Mouse (Mus musculus) heart, postnatal 0 days (tissue): Measurements from ENCODE around the gene Nrg4. TPM values are rescaled to one million over a fixed set of nuclear protein-coding genes. Genes with fewer than 3 reads are reported as not detected.
"Not testable (repeated sequence)": the region's sequence is repeated elsewhere in the genome, so short reads cannot be mapped to it uniquely, and the experiment has no call there.

Source experiments
- ATAC-seq: fragments of 200-750 bp; cut with Nextera tagmentation; 2 replicates; pipeline ENCODE4 v1.8.0; 2017; ENCODE audit warnings: low read depth, moderate number of reproducible peaks, moderate library complexity; ENCODE audit not compliant: insufficient read depth
- DNase-seq: peaks from one replicate; pipeline ENCODE4 v3.0.0-alpha.2; 2016; ENCODE audit warnings: low spot score
- H3K27ac ChIP-seq: fragments of 300-500 bp; sonication (generic); 2 replicates; pipeline ENCODE4 v1.5.1; 2014; ENCODE audit warnings: low read depth, mild to moderate bottlenecking
- H3K27me3 ChIP-seq: fragments of 300-500 bp; sonication (generic); 2 replicates; pipeline ENCODE4 v1.6.1; 2014; ENCODE audit warnings: low read length, mixed read lengths; ENCODE audit not compliant: control insufficient read depth, insufficient read depth
- H3K36me3 ChIP-seq: fragments of 300-500 bp; sonication (generic); replicated peaks from 2 replicates; pipeline ENCODE4 v1.6.1; 2014; ENCODE audit warnings: low read length, mixed read lengths; ENCODE audit not compliant: control insufficient read depth, insufficient read depth
- H3K4me1 ChIP-seq: fragments of 300-500 bp; sonication (generic); 2 replicates; pipeline ENCODE4 v1.6.1; 2014; ENCODE audit warnings: antibody characterized with exemption; ENCODE audit not compliant: control insufficient read depth, insufficient read depth
- H3K4me2 ChIP-seq: fragments of 300-500 bp; sonication (generic); 2 replicates; pipeline ENCODE4 v1.6.1; 2014; ENCODE audit warnings: low read depth, mild to moderate bottlenecking, low read length, moderate library complexity
- H3K4me3 ChIP-seq: fragments of 300-500 bp; sonication (generic); 2 replicates; pipeline ENCODE4 v1.5.1; 2014; ENCODE audit warnings: low read depth, low read length
- H3K9ac ChIP-seq: fragments of 300-500 bp; sonication (generic); replicated peaks from 2 replicates; pipeline ENCODE4 v1.6.1; 2014; ENCODE audit warnings: low read depth, low read length, mixed read lengths
- H3K9me3 ChIP-seq: fragments of 300-500 bp; sonication (generic); replicated peaks from 2 replicates; pipeline ENCODE4 v1.6.1; 2016; ENCODE audit warnings: low read length; ENCODE audit not compliant: control insufficient read depth
- CTCF ChIP-seq: IDR thresholded peaks from 2 replicates; pipeline ENCODE4 v1.5.1; 2016; ENCODE audit warnings: antibody characterized with exemption, control low read depth, low read depth
- EP300 ChIP-seq: IDR thresholded peaks from 2 replicates; pipeline ENCODE4 v1.6.1; 2016; ENCODE audit warnings: antibody characterized with exemption, low read depth
- WGBS: fragments of 180-500 bp; shearing (Covaris S2); extraction: QIAGEN DNeasy Blood & Tissue Kit; methylation state at CpG from one replicate; pipeline ENCODE4 v1.1.7; 2014; 5-methylcytosine and 5-hydroxymethylcytosine counted together
- polyA plus RNA-seq: library from polyadenylated mRNA; unstranded; fragments of >200 nt; fragmentation: Nextera tagmentation; extraction: Ambion mirVana; gene quantifications from 2 replicates; pipeline ENCODE4 v1.2.1, GENCODE M21; 2015
- total RNA-seq: library from RNA; depleted of rRNA; stranded (reverse); fragments of >200 nt; gene quantifications from 2 replicates; pipeline ENCODE4 v1.2.3, GENCODE M21; 2014; ENCODE audit warnings: low replicate concordance

Gene Nrg4
- total and polyA plus RNA-seq, 2 experiments from 2014 or later = 1.3 TPM; not detected in 1

GRCm38 (mm10) chr9:55248465-55248864, 78.2 kb downstream of the Nrg4 start:
- Histone ChIP-seq H3K4me2 (no peak overlapping the region), H3K27me3 (no peaks in the 10 kb centered on the region), H3K27ac (no peak overlapping the region), H3K9ac (no peak overlapping the region), H3K4me3 (no peak overlapping the region), H3K9me3 (no peaks in the 10 kb centered on the region), H3K4me1 (no peaks in the 10 kb centered on the region), H3K36me3 (no peaks in the 10 kb centered on the region)
- ATAC-seq (no peak), DNase-seq (no peak)
- TF ChIP-seq CTCF (no peak), EP300 (no peak)
- WGBS = 79% methylated on average over 4 of the region's 4 CpGs

DNA sequence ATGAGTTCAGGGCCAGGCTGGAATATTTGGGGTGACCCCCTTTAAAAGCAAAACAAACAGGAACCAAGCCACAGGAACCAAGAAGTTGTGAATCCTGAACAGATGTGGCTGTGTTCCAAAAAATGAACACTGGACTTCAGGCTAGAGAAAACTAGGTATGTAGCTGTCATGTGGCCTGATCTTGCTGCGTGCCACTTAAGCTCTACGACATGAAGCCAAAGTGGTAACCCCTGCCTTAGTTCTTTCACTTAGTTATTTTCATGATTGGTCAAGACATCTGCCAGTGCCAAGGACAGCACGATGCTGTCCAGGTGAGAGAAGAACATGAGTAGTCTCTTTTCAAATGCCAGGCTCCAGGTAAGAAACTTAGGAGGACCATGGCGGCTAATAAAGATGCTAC, 79.7 kb downstream of the Nrg4 start:
- no peak for TF ChIP-seq EP300
- TF ChIP-seq CTCF = no peak
- Histone ChIP-seq H3K4me3 (no peak overlapping the region), H3K4me2 (no peak overlapping the region), H3K27ac (no peak overlapping the region), H3K27me3 (no peaks in the 10 kb centered on the region), H3K9me3 (no peaks in the 10 kb centered on the region), H3K9ac (no peak overlapping the region), H3K4me1 (no peaks in the 10 kb centered on the region), H3K36me3 (no peaks in the 10 kb centered on the region)
- 80% methylated on average over 4 of the region's 4 CpGs for WGBS
- DNase-seq = no peak
- no peak for ATAC-seq

GRCm38 (mm10) chr9:55246440-55246839, 80.2 kb downstream of the Nrg4 start:
- 75% methylated on average over 8 of the region's 8 CpGs for WGBS
- ATAC-seq = no peak
- no peaks in the 10 kb centered on the region; the same call in 1 of the 2 replicates for H3K27me3 ChIP-seq

DNA sequence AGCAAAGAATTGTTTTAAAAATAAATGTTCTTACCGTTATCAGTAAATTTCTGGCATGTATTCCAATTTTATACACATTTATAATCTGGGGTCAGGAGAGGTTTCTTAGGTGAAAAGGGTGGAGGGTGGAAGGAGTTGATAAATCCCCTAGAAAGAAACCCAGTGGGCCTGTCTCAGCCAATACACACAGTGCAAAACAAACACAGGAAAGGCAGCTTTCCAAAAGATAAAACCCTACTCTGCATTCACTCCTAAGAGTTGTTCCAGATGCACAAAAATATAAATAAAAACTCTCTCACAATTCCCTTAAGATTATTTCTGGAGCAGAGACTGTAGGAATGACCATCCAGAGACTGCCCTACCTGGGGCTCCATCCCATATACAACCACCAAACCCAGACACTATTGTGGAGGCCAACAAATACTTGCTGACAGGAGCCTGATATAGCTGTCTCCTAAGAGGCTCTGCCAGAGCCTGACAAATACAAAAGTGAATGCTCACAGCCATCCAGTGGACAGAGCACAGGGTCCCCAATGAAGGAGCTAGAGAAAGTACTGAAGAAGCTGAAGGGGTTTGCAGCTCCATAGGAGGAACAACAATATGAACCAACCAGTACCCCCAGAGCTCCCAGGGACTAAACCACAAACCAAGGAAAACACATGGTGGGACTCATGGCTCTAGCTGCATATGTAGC, 81.4 kb downstream of the Nrg4 start:
- peak; percentile 32 for DNase-seq
- not testable (repeated sequence) for H3K9ac ChIP-seq, H3K4me1 ChIP-seq, H3K36me3 ChIP-seq, H3K27ac ChIP-seq, H3K4me3 ChIP-seq, H3K27me3 ChIP-seq, H3K4me2 ChIP-seq, ATAC-seq, H3K9me3 ChIP-seq
- WGBS = 53% methylated on average over 1 of the region's 1 CpGs

More at GRCm38 (mm10) chr9:55246440-55246839, 80.2 kb downstream of the Nrg4 start:
- Histone ChIP-seq H3K9ac (no peak overlapping the region), H3K4me3 (no peak overlapping the region), H3K27ac (no peak overlapping the region), H3K36me3 (no peaks in the 10 kb centered on the region), H3K4me2 (no peak overlapping the region), H3K9me3 (no peaks in the 10 kb centered on the region), H3K4me1 (no peaks in the 10 kb centered on the region)
- no peak for DNase-seq
- TF ChIP-seq EP300 = no peak
- TF ChIP-seq CTCF = no peak

DNA sequence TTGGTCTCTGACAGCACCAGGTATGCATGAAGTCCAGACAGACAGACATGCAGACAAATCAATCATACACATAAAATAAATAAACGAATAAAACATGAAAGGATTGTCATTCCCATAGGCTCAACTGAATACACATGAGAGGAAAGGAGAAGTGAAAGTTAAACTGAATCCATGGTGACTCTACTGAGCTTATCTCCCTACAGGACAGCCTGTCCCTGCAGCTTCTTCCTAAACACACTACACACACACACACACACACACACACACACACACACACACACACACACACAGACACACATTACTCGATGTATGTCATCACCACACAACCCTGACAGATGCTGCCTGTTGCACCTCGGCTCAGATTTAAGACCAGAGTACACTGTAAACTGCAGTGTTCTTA, 82.6 kb downstream of the Nrg4 start:
- DNase-seq (no peak), ATAC-seq (no peak)
- H3K36me3 ChIP-seq = no peaks in the 10 kb centered on the region
- H3K4me2 ChIP-seq = no peak overlapping the region
- no peak overlapping the region for H3K4me3 ChIP-seq
- no peak overlapping the region for H3K9ac ChIP-seq
- WGBS = 49% methylated on average over 3 of the region's 3 CpGs
- H3K4me1 ChIP-seq = no peaks in the 10 kb centered on the region
- H3K27ac ChIP-seq = no peak overlapping the region
- H3K27me3 ChIP-seq = no peaks in the 10 kb centered on the region; the same call in 1 of the 2 replicates
- no peaks in the 10 kb centered on the region for H3K9me3 ChIP-seq
- TF ChIP-seq CTCF (no peak), EP300 (no peak)

DNA sequence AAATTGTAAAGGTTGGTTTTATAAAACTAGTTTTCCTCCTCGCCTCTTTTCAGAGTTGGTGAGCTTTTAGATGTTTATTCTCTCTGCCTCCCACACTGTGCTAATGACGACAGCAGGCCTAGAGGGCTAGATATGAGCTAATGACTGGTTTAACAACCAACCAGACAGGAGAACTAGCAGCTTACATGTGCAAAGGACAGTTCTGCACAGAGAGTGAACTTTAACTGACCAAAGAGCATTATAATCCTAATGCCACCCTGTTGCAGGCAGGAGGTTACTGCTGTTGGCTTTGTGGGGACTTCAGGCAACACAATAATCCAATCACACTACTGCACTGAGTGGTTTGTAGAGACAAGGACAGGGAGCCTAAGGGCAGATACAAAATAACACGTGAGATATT, 83.4 kb downstream of the Nrg4 start:
- no peaks in the 10 kb centered on the region for H3K9me3 ChIP-seq
- no peaks in the 10 kb centered on the region for H3K36me3 ChIP-seq
- TF ChIP-seq EP300 = no peak
- no peak for TF ChIP-seq CTCF
- no peaks in the 10 kb centered on the region; the same call in 1 of the 2 replicates for H3K27me3 ChIP-seq
- 72% methylated on average over 3 of the region's 3 CpGs for WGBS
- no peak for ATAC-seq
- H3K4me1 ChIP-seq = no peaks in the 10 kb centered on the region
- no peak overlapping the region for H3K9ac ChIP-seq
- no peak for DNase-seq
- H3K4me3 ChIP-seq = no peak overlapping the region
- no peak overlapping the region for H3K27ac ChIP-seq
- no peak overlapping the region for H3K4me2 ChIP-seq
